Mouse (Mus musculus): ENCODE measurements around the gene Rplp2. TPM values are rescaled to one million over a fixed set of nuclear protein-coding genes. Genes with fewer than 3 reads are reported as not detected.

Gene Rplp2
- polyA plus RNA-seq, 1 experiment from 2014 or later: 1,250 TPM

DNA sequence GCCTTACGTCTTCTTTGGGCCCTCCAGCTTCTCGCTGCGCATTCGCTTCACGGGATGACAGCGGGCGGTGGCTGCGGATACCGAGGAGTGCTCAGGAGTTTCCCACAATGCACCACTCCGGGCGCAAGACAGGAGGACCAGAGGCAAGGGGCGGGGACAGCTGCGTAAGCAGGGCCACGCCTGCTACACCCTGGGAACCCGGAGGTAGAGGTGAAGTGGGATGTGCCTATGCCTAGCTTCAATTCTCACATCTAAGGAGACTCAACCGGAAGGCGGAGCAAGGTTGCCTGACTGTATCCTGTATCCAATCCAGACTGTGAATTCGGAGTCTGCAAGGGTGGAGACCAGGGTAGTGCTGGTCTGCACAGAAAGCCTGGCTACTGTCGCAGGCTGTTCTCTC, 17.9 kb upstream of the Rplp2 start, which contains the start of gene Cend1:
Gene Cend1, minus strand, starts transcription at position 182 of the 400 bp plus-strand sequence.
- H3K27ac ChIP-seq (ENCODE audit: low read length): no peak within 1 kb of the TSS
- peak; percentile 55 for ATAC-seq (ENCODE audit: insufficient read depth, low FRiP score)
- no peaks in the 10 kb centered on the region for H3K27me3 ChIP-seq (ENCODE audit: control insufficient read depth, insufficient read depth, low read length)
- H3K4me2 ChIP-seq (ENCODE audit: low read depth, low read length): peak within 1 kb of the TSS; percentile 38; the same call in 1 of the 2 replicates
- 0 out of 2 replicates have a peak within 1 kb of the TSS, but pooled peaks have one; percentile 23 for H3K9ac ChIP-seq (ENCODE audit: low read length)
- H3K4me3 ChIP-seq (replicated peaks; ENCODE audit: low read length): peak within 1 kb of the TSS; percentile 9; the same call in 1 of the 2 replicates
- H3K4me1 ChIP-seq (ENCODE audit: control insufficient read depth, insufficient read depth, low read length): peaks cover 16% of the 10 kb centered on the region
- WGBS: 6% methylated on average over 19 of the region's 19 CpGs
- no peaks in the 10 kb centered on the region for H3K36me3 ChIP-seq (ENCODE audit: control insufficient read depth, insufficient read depth, low read length)
- no peaks in the 10 kb centered on the region for H3K9me3 ChIP-seq (replicated peaks; ENCODE audit: control insufficient read depth, low read length)

- WGBS: 56% methylated on average over 9 of the region's 9 CpGs
Observed at GRCm38 (mm10) chr7:141429840-141430584, 17.2 kb upstream of the Rplp2 start.

GRCm38 (mm10) chr7:141430585-141431240, 16.5 kb upstream of the Rplp2 start:
- H3K9me3 ChIP-seq (replicated peaks; ENCODE audit: control insufficient read depth, low read length): no peaks in the 10 kb centered on the region
- H3K4me2 ChIP-seq (ENCODE audit: low read depth, low read length): no peak overlapping the region
- H3K27me3 ChIP-seq (ENCODE audit: control insufficient read depth, insufficient read depth, low read length): no peaks in the 10 kb centered on the region
- H3K27ac ChIP-seq (ENCODE audit: low read length): no peak overlapping the region
- peaks cover 29% of the 10 kb centered on the region for H3K4me1 ChIP-seq (ENCODE audit: control insufficient read depth, insufficient read depth, low read length)
- no peak overlapping the region for H3K9ac ChIP-seq (ENCODE audit: low read length)
- ATAC-seq (ENCODE audit: insufficient read depth, low FRiP score): no peak
- WGBS: 91% methylated on average over 9 of the region's 9 CpGs
- no peak overlapping the region for H3K4me3 ChIP-seq (replicated peaks; ENCODE audit: low read length)
- H3K36me3 ChIP-seq (ENCODE audit: control insufficient read depth, insufficient read depth, low read length): no peaks in the 10 kb centered on the region

More at GRCm38 (mm10) chr7:141429840-141430584, 17.2 kb upstream of the Rplp2 start:
- Histone ChIP-seq H3K4me1 (ENCODE audit: control insufficient read depth, insufficient read depth, low read length) (peaks cover 23% of the 10 kb centered on the region), H3K9ac (ENCODE audit: low read length) (no peak overlapping the region), H3K36me3 (ENCODE audit: control insufficient read depth, insufficient read depth, low read length) (no peaks in the 10 kb centered on the region), H3K4me2 (ENCODE audit: low read depth, low read length) (no peak overlapping the region), H3K27ac (ENCODE audit: low read length) (no peak overlapping the region), H3K4me3 (replicated peaks; ENCODE audit: low read length) (no peak overlapping the region), H3K9me3 (replicated peaks; ENCODE audit: control insufficient read depth, low read length) (no peaks in the 10 kb centered on the region), H3K27me3 (ENCODE audit: control insufficient read depth, insufficient read depth, low read length) (no peaks in the 10 kb centered on the region)
- no peak for ATAC-seq (ENCODE audit: insufficient read depth, low FRiP score)

- no peak overlapping the region for H3K4me2 ChIP-seq (ENCODE audit: low read depth, low read length)
- no peaks in the 10 kb centered on the region for H3K9me3 ChIP-seq (replicated peaks; ENCODE audit: control insufficient read depth, low read length)
- 95% methylated on average over 19 of the region's 19 CpGs for WGBS
- no peak overlapping the region for H3K4me3 ChIP-seq (replicated peaks; ENCODE audit: low read length)
- H3K27ac ChIP-seq (ENCODE audit: low read length): no peak overlapping the region
- H3K4me1 ChIP-seq (ENCODE audit: control insufficient read depth, insufficient read depth, low read length): peaks cover 30% of the 10 kb centered on the region
- no peaks in the 10 kb centered on the region for H3K27me3 ChIP-seq (ENCODE audit: control insufficient read depth, insufficient read depth, low read length)
- no peaks in the 10 kb centered on the region for H3K36me3 ChIP-seq (ENCODE audit: control insufficient read depth, insufficient read depth, low read length)
- ATAC-seq (ENCODE audit: insufficient read depth, low FRiP score): no peak
- H3K9ac ChIP-seq (ENCODE audit: low read length): no peak overlapping the region
Observed at GRCm38 (mm10) chr7:141431434-141432185, 15.6 kb upstream of the Rplp2 start.

GRCm38 (mm10) chr7:141432186-141432611, 15.0 kb upstream of the Rplp2 start:
- H3K27me3 ChIP-seq (ENCODE audit: control insufficient read depth, insufficient read depth, low read length): no peaks in the 10 kb centered on the region
- no peak overlapping the region for H3K27ac ChIP-seq (ENCODE audit: low read length)
- peaks cover 33% of the 10 kb centered on the region for H3K4me1 ChIP-seq (ENCODE audit: control insufficient read depth, insufficient read depth, low read length)
- ATAC-seq (ENCODE audit: insufficient read depth, low FRiP score): no peak
- no peaks in the 10 kb centered on the region for H3K36me3 ChIP-seq (ENCODE audit: control insufficient read depth, insufficient read depth, low read length)
- WGBS: 80% methylated on average over 8 of the region's 8 CpGs
- H3K4me3 ChIP-seq (replicated peaks; ENCODE audit: low read length): no peak overlapping the region
- H3K9me3 ChIP-seq (replicated peaks; ENCODE audit: control insufficient read depth, low read length): no peaks in the 10 kb centered on the region
- no peak overlapping the region for H3K4me2 ChIP-seq (ENCODE audit: low read depth, low read length)
- H3K9ac ChIP-seq (ENCODE audit: low read length): no peak overlapping the region

DNA sequence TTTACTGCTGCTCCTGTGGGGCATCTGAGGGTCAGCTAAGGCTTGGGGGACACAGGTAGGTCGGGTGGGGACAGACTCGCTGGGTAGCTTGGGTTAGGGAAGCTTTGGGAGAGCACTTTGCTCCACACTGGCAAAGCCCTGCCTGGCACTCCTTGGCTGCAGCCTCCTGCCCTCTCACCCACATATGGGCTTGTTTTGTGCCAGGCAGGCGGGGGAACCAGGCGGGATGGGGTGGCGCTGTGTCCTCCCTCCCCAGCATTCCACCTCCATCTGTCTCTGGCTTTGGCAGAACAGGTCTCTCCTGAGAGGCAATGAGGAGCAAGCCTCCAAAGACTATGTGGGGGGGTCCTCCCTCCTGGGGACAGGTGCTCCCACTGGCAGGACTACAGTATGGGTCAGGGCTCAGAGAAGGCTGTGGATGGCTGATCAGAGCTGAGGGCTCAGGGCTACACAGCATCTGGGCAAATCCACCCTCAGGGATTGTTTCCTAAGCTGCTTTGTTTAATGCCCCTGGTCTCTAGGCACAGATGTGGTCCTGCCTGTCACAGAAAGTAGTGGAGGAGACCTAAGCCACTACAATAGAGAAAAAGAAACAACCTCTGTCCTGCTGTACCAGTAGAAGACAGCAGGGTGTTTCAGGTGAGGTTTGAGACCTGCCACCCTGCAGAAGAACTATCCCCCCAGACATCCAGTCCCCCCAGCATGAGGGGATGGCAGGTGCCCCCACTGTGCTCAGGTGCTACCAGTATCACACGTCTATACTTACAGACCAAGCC, 14.2 kb upstream of the Rplp2 start:
- Histone ChIP-seq H3K9me3 (replicated peaks; ENCODE audit: control insufficient read depth, low read length) (no peaks in the 10 kb centered on the region), H3K4me2 (ENCODE audit: low read depth, low read length) (no peak overlapping the region), H3K4me1 (ENCODE audit: control insufficient read depth, insufficient read depth, low read length) (peaks cover 33% of the 10 kb centered on the region), H3K9ac (ENCODE audit: low read length) (0 out of 2 replicates have a peak overlapping the region, but pooled peaks have one; percentile 7), H3K27ac (ENCODE audit: low read length) (no peak overlapping the region), H3K4me3 (replicated peaks; ENCODE audit: low read length) (no peak overlapping the region), H3K27me3 (ENCODE audit: control insufficient read depth, insufficient read depth, low read length) (no peaks in the 10 kb centered on the region), H3K36me3 (ENCODE audit: control insufficient read depth, insufficient read depth, low read length) (no peaks in the 10 kb centered on the region)
- ATAC-seq (ENCODE audit: insufficient read depth, low FRiP score): no peak
- WGBS: 81% methylated on average over 6 of the region's 6 CpGs

- H3K36me3 ChIP-seq (ENCODE audit: control insufficient read depth, insufficient read depth, low read length): no peaks in the 10 kb centered on the region
- peaks cover 33% of the 10 kb centered on the region for H3K4me1 ChIP-seq (ENCODE audit: control insufficient read depth, insufficient read depth, low read length)
- H3K4me2 ChIP-seq (ENCODE audit: low read depth, low read length): peak overlapping the region; percentile 67
- H3K9ac ChIP-seq (ENCODE audit: low read length): peak overlapping the region; percentile 74
- H3K4me3 ChIP-seq (replicated peaks; ENCODE audit: low read length): peak overlapping the region; percentile 54
- 68% methylated on average over 15 of the region's 15 CpGs for WGBS
- H3K27ac ChIP-seq (ENCODE audit: low read length): no peak overlapping the region
- H3K9me3 ChIP-seq (replicated peaks; ENCODE audit: control insufficient read depth, low read length): no peaks in the 10 kb centered on the region
- H3K27me3 ChIP-seq (ENCODE audit: control insufficient read depth, insufficient read depth, low read length): no peaks in the 10 kb centered on the region
- ATAC-seq (ENCODE audit: insufficient read depth, low FRiP score): no peak
Observed at GRCm38 (mm10) chr7:141433517-141434400, 13.4 kb upstream of the Rplp2 start.

DNA sequence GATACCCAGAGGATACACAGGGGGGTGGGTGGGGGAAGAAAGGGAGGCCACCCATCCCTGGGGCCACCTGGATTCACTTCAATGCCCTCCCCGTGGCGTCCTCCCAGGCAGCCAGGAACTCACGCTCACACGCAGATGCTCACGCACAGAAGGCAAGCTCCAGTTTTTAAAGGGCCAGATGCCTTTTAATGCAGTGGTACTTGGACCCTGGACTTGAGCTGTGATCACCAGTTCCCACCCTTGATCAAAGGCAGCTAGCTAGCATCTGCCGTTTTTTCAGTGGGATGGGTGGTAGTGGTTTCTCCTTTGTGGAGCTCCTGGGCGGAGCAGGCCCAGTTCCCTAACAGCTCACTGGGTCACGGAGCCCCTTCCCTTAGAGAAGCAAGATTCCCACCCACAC, 12.7 kb upstream of the Rplp2 start:
- Histone ChIP-seq H3K4me1 (ENCODE audit: control insufficient read depth, insufficient read depth, low read length) (peaks cover 27% of the 10 kb centered on the region), H3K9me3 (replicated peaks; ENCODE audit: control insufficient read depth, low read length) (no peaks in the 10 kb centered on the region), H3K9ac (ENCODE audit: low read length) (peak overlapping the region; percentile 74), H3K27me3 (ENCODE audit: control insufficient read depth, insufficient read depth, low read length) (no peaks in the 10 kb centered on the region), H3K36me3 (ENCODE audit: control insufficient read depth, insufficient read depth, low read length) (no peaks in the 10 kb centered on the region), H3K4me3 (replicated peaks; ENCODE audit: low read length) (peak overlapping the region; percentile 54), H3K4me2 (ENCODE audit: low read depth, low read length) (peak overlapping the region; percentile 67), H3K27ac (ENCODE audit: low read length) (peak overlapping the region; percentile 35; the same call in 1 of the 2 replicates)
- WGBS: 17% methylated on average over 8 of the region's 8 CpGs
- ATAC-seq (ENCODE audit: insufficient read depth, low FRiP score): no peak

All from stomach, embryonic 16.5 days (tissue).